Mouse (Mus musculus) urinary bladder, postnatal 10 days (tissue): ENCODE results near the gene Impg1.

Experiments used
- DNase-seq: peaks from one replicate; pipeline ENCODE4 v3.0.0; 2022; ENCODE audit warnings: low spot score

Impg1 gene

DNA sequence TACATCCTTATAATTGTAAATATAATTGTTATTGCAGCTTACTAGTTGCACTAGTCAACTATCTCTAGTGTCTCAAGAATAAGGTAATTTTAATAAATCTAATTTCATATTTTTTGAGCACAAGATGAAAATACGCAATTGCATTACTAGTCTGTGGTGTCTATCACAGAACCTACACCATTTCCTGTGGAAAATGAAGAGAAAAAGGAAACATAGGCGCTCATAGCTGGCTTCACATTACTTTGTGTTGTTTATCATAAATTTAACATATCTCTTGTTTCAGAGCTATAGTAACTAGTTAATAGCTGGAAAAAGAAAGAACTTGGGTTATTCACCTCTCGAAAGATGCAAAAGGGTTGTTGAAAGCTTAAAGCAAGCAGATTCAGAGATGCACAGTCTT is 182.9 kb downstream of the Impg1 start:
- no peak for DNase-seq

DNA sequence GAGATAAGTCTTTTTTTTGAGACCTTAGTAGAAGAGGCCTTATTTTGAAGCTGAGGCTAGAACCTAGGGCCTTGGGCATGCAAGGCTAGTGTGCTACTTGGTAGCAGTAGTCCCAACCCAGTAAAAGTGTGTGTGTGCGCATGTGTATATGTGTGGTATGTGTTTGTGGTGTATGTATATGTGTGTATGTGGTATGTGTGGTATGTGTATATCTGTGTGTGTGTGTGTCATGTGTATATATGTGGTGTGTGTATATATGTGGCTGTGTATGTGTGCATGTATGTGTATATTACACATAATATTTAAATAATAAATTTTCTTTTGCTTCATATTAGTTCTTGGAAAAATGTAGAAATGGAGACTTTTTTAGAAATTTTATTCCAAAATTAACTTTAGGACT is 184.6 kb downstream of the Impg1 start:
- no peak for DNase-seq

DNA sequence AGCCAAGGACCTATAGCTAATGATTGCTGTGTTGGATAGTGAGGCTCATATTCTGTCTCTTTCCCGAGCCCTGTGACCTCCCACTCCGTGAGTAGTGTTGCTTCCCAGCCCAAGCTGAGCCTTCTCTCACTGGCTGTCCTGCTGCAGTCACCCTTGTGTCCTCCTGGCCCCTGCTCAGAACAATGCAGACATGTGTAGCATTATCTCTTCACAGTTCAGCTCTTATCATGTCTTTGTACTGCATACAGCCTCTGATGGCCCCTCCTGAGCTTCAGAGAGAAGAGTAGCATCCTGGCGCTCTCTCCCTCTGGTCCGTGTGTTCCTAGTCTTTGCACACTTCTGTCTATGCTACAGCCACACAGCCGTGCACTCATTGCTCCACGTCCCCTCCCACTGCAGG is 187.5 kb downstream of the Impg1 start:
- no peak for DNase-seq

DNA sequence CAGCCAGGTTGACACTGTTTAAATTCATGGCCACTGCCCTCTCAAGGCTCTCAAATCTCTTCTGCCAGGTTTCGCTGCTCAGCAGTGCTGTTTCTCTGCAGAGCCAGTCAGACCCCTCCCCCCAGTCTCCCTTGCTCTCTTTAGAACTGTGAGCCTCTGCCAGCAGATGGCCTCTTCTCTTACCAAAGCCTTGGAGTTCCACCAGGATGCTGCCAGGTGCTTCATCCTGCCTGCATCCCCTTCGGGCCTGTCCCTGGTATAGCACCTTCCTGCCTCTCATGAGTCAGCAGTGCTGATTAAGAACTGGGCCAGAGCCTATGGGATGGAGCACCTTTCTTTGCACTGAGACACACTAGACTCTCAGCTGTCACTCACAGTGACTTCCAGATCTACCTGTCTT is 188.1 kb downstream of the Impg1 start:
- no peak for DNase-seq

DNA sequence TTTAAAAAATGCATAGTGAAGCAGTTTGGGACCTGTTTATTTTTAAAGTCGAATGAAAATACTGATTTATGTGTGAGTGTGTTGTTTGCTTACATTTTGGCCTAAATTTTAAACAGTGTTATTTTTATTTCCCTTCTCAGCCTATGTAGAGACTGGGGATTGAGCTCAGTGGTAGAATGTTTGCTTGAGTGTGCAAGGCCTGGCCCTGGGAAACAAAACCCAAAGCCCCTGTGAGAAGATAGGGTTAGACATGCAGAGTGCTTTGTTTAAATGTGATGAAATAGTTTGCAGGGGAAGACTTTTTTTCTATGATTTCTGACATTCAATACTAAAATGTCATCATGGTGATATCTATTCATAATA is 189.5 kb downstream of the Impg1 start:
- no peak for DNase-seq

DNA sequence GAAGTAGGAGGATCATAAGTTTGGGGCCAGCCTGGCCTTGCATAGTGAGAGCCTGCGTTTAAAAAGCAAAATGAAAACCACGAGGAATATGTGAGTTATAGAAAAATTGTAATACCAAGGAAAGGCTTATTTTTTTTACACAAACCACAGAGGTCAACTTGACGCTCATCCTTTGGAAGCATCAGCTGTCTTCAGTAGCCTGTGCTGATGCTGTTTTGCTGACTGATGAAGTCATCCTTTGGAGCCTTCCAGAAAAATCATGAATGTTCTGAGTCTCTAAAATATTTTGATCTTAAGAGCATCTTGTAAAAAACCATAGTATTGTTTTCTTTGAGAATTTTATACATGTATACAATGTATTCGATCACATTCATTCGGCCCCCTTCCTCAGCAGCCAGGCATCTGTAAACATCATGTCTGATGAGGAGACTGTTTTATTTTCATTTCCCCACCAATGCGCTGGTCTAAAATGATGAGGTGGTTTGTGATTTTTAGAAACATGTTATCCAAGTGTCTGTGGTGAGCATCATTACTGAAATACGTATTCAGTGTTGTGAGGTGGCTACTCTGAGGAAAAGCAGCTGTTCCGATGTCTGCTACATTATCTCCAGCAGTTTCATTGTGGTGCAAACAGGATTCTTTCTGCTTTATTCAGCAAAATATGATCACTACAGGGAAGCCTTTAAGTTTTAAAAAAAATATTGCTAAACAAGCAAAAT is 190.1 kb downstream of the Impg1 start:
- no peak for DNase-seq

DNA sequence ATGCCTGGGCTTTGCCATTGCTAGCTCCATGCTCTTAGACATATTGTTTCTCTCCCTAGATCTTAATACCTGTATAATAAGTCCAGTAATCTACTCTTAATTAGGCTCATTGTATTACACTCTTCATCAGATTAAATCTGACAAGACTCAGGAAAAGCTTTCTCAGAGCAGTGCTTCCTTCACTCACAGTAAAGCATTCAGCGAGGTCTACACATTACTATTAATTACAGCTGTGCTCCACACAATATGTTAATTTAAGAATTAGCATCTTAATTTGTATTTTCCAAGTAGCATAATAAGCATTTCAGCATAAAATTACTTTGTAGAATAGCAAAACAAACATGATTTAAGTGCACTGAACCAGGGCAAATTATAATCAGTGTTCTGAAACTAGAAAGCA is 192.3 kb downstream of the Impg1 start:
- DNase-seq = no peak

DNA sequence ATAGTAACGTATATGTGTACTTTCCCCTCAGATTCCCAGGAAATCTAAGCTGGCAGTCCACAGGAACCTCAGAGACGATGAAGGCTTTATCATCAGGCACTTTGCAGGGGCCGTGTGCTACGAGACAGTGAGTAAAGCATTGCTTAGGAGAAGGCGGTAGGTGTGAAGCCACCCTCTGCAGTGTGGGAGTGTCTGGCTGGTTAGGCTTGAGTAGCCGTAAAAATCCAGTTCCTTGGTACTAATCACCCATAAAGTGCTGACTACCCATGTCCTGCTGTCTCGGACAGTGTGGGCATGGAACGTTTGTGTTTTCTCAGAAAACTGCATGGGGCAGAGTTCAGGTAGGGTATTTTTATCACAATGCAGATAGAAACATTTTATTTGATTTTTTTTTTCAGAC is 195.7 kb downstream of the Impg1 start:
- no peak for DNase-seq

DNA sequence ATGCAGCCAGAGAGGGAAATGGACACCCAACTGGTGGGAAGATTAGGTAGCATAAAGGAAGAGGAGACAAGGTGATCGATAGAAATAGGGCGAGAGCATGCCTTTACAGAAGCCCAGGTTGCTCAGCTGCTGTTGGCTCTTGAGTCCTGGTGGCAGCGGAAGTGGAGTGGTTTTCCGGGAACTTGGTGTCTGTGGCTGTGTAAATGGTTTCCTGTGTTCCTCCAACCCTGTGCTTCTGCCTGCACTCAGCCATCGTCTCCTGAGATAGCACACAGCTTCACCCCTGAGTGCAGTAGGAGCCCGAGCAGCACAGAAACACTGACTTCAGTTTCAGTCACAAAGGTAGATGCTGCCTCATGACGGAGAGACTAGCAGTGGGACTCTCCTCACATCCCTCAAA is 198.8 kb downstream of the Impg1 start:
- DNase-seq = no peak

DNA sequence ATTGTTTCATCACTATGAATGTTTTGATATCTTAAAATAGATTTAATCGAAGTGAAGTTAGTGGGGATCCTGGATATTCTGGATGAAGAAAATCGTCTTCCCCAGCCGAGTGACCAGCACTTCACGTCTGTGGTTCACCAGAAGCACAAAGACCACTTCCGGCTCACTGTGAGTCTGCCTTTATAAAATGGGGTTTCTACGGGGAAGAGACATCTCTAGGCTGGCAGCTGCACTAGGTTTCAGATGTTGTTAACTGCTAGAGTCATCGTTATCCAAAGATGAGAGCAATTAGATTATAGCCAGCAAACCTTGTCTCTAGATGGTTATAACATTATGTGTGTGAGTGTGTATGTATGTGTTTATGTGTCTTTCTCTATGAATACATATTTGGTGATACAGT is 199.2 kb downstream of the Impg1 start:
- DNase-seq = no peak
